Mouse (Mus musculus): ENCODE data around the gene Aven. TPM values are rescaled to one million over a fixed set of nuclear protein-coding genes. Genes with fewer than 3 reads are reported as not detected.

Gene Aven
- polyA plus RNA-seq, 1 experiment from 2014 or later: 4.7 TPM

DNA sequence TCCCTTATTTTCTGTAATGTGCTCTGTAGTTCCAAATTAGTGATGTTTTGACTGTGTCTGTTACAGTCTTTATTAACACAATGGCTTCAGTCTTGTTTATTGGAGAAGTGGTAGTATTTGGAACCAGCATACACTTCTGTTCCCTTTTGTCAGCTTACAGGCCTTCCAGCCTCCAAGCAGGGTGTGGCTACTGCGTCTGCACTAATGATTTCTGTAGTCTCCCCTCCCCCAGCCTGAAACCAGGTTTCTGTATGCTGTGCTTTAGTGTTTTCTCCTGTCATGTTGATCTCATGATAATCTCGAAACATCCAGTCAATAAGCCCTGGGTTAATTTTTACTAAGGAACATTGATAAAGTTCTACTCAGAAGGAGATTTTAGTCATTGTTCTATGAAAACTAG is 100.6 kb downstream of the Aven start:
- Histone ChIP-seq H3K27ac (replicated peaks) (no peak overlapping the region), H3K36me3 (no peaks in the 10 kb centered on the region), H3K4me1 (peaks cover 5% of the 10 kb centered on the region), H3K27me3 (ENCODE audit: low read depth, poor library complexity, severe bottlenecking) (no peaks in the 10 kb centered on the region), H3K4me3 (no peak overlapping the region), H3K9me3 (replicated peaks) (no peaks in the 10 kb centered on the region)
- DNase-seq (ENCODE audit: low spot score): no peak
- WGBS: 85% methylated on average over 2 of the region's 2 CpGs

DNA sequence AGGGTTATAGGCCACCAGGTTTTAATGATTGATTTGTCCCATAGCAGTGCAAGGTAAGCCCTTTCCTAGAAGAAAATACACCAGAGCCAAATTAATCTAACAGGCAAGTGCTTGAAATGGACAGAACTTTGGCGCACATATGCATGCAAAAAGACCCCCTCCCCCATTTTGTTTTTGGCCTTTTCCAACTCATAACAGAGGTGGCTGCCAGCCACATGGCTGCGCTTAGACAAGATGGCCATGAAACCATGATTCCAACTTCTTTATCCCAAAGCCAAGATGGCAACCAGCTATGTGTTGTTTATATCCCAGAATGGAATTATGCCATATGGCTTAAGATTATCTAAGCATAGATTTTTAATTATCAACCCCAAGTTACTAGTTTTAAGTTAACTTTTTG is 101.0 kb downstream of the Aven start:
- Histone ChIP-seq H3K9me3 (replicated peaks) (no peaks in the 10 kb centered on the region), H3K27me3 (ENCODE audit: low read depth, poor library complexity, severe bottlenecking) (no peaks in the 10 kb centered on the region), H3K36me3 (no peaks in the 10 kb centered on the region), H3K4me3 (no peak overlapping the region), H3K27ac (replicated peaks) (no peak overlapping the region), H3K4me1 (peaks cover 5% of the 10 kb centered on the region)
- no peak for DNase-seq (ENCODE audit: low spot score)
- 92% methylated on average over 2 of the region's 2 CpGs for WGBS

DNA sequence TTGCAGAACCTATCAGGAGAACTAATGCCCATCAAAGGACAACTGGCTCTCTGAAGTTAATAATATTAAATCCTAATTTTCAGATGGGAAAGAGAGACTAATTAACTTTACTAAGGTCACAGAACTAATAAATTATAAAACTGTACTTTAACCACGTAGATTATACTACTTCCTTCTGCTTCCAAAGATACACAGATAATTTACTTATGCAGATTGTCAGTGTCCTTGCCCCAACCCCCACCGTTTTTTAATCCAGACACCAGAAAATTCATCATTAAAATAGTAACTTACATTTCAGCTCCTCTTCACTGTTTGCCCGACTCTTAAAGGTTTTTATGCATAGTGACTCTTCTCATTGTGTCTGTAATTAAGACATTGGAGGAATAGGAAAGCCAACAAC is 103.0 kb downstream of the Aven start:
- WGBS: 85% methylated on average over 3 of the region's 3 CpGs
- no peak for DNase-seq (ENCODE audit: low spot score)
- no peaks in the 10 kb centered on the region for H3K27me3 ChIP-seq (ENCODE audit: low read depth, poor library complexity, severe bottlenecking)
- no peak overlapping the region for H3K4me3 ChIP-seq
- H3K4me1 ChIP-seq: peaks cover 10% of the 10 kb centered on the region
- H3K36me3 ChIP-seq: no peaks in the 10 kb centered on the region
- H3K9me3 ChIP-seq (replicated peaks): no peaks in the 10 kb centered on the region
- no peak overlapping the region for H3K27ac ChIP-seq (replicated peaks)

- H3K27me3 ChIP-seq (ENCODE audit: low read depth, poor library complexity, severe bottlenecking): no peaks in the 10 kb centered on the region
- no peak for DNase-seq (ENCODE audit: low spot score)
- H3K36me3 ChIP-seq: no peaks in the 10 kb centered on the region
- H3K4me1 ChIP-seq: peaks cover 8% of the 10 kb centered on the region
- no peaks in the 10 kb centered on the region for H3K9me3 ChIP-seq (replicated peaks)
- no peak overlapping the region for H3K4me3 ChIP-seq
- no peak overlapping the region for H3K27ac ChIP-seq (replicated peaks)
- WGBS: 67% methylated on average over 5 of the region's 5 CpGs
Measured at GRCm38 (mm10) chr2:112596415-112596814, 103.7 kb downstream of the Aven start.

GRCm38 (mm10) chr2:112597064-112597463 is 104.3 kb downstream of the Aven start:
- Histone ChIP-seq H3K9me3 (replicated peaks) (no peaks in the 10 kb centered on the region), H3K4me3 (no peak overlapping the region), H3K27ac (replicated peaks) (no peak overlapping the region), H3K36me3 (no peaks in the 10 kb centered on the region), H3K4me1 (0 out of 2 replicates have a peak, but pooled peaks cover 4% of the 10 kb centered on the region), H3K27me3 (ENCODE audit: low read depth, poor library complexity, severe bottlenecking) (no peaks in the 10 kb centered on the region)
- WGBS: 92% methylated on average over 1 of the region's 1 CpGs
- no peak for DNase-seq (ENCODE audit: low spot score)

DNA sequence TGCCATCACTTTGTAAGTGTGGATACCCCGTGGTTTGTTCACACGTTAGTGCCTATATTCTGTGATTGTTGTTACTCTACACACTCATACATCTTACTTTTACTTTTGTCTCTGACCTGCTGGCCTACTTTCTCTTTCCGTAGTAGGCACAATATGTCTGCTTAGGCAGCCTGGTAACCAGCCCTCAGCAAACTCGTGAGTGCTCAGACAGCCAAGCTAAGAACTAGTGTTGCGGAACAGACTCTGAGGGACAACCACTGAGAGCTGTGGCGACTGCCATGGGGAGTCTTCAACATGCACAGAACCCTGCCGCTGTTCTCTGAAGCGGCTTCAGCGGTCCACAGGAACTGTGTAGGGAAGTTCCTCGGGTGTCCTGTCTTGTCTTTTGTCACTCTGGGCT is 107.5 kb downstream of the Aven start:
- Histone ChIP-seq H3K9me3 (replicated peaks) (no peaks in the 10 kb centered on the region), H3K36me3 (no peaks in the 10 kb centered on the region), H3K27ac (replicated peaks) (no peak overlapping the region), H3K4me3 (no peak overlapping the region), H3K4me1 (peaks cover 7% of the 10 kb centered on the region; the same call in 1 of the 2 replicates), H3K27me3 (ENCODE audit: low read depth, poor library complexity, severe bottlenecking) (no peaks in the 10 kb centered on the region)
- 50% methylated on average over 10 of the region's 10 CpGs for WGBS
- DNase-seq (ENCODE audit: low spot score): no peak

- no peaks in the 10 kb centered on the region for H3K27me3 ChIP-seq (ENCODE audit: low read depth, poor library complexity, severe bottlenecking)
- H3K9me3 ChIP-seq (replicated peaks): no peaks in the 10 kb centered on the region
- H3K27ac ChIP-seq (replicated peaks): no peak overlapping the region
- DNase-seq (ENCODE audit: low spot score): no peak
- H3K4me3 ChIP-seq: no peak overlapping the region
- WGBS: 83% methylated on average over 8 of the region's 8 CpGs
- H3K4me1 ChIP-seq: peaks cover 7% of the 10 kb centered on the region; the same call in 1 of the 2 replicates
- H3K36me3 ChIP-seq: no peaks in the 10 kb centered on the region
Measured at GRCm38 (mm10) chr2:112602487-112602886, 109.7 kb downstream of the Aven start.

GRCm38 (mm10) chr2:112606536-112606935 is 113.8 kb downstream of the Aven start:
- H3K27me3 ChIP-seq (ENCODE audit: low read depth, poor library complexity, severe bottlenecking): no peaks in the 10 kb centered on the region
- no peak overlapping the region for H3K4me3 ChIP-seq
- no peak for DNase-seq (ENCODE audit: low spot score)
- no peak overlapping the region for H3K27ac ChIP-seq (replicated peaks)
- H3K9me3 ChIP-seq (replicated peaks): no peaks in the 10 kb centered on the region
- peaks cover 3% of the 10 kb centered on the region; the same call in 1 of the 2 replicates for H3K4me1 ChIP-seq
- 89% methylated on average over 3 of the region's 3 CpGs for WGBS
- no peaks in the 10 kb centered on the region for H3K36me3 ChIP-seq

- Histone ChIP-seq H3K27ac (replicated peaks) (no peak overlapping the region), H3K4me1 (peaks cover 7% of the 10 kb centered on the region), H3K4me3 (no peak overlapping the region), H3K36me3 (no peaks in the 10 kb centered on the region), H3K9me3 (replicated peaks) (no peaks in the 10 kb centered on the region), H3K27me3 (ENCODE audit: low read depth, poor library complexity, severe bottlenecking) (no peaks in the 10 kb centered on the region)
- DNase-seq (ENCODE audit: low spot score): no peak
- WGBS: 83% methylated on average over 3 of the region's 3 CpGs
Measured at GRCm38 (mm10) chr2:112612628-112613027, 119.9 kb downstream of the Aven start.

- 89% methylated on average over 7 of the region's 7 CpGs for WGBS
- Histone ChIP-seq H3K27ac (replicated peaks) (no peak overlapping the region), H3K27me3 (ENCODE audit: low read depth, poor library complexity, severe bottlenecking) (no peaks in the 10 kb centered on the region), H3K4me1 (peaks cover 14% of the 10 kb centered on the region), H3K4me3 (no peak overlapping the region), H3K36me3 (no peaks in the 10 kb centered on the region), H3K9me3 (replicated peaks) (no peaks in the 10 kb centered on the region)
- no peak for DNase-seq (ENCODE audit: low spot score)
Measured at GRCm38 (mm10) chr2:112614375-112614774, 121.6 kb downstream of the Aven start.

DNA sequence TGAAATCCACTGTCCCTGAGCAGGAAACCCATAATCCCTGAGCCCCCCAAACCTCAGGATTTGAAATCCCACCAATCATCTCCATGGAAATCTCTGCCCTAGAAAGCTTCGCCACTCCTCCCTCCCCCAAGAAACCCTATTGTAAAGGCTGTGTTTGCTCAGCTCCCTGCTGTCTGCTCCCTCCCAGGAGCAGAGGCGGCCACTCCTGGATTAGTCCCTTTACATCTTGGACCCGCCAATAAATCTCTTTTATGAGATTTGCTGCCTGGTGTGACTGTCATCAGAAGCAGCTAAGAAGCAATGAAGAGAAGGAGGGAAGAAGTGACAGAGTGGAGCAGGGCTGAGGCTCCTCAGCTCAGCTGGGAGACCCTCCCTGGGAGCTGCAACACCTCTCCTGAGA is 124.4 kb downstream of the Aven start:
- H3K27ac ChIP-seq (replicated peaks): peak overlapping the region; percentile 59
- no peak overlapping the region for H3K4me3 ChIP-seq
- H3K36me3 ChIP-seq: no peaks in the 10 kb centered on the region
- peak; percentile 32 for DNase-seq (ENCODE audit: low spot score)
- H3K27me3 ChIP-seq (ENCODE audit: low read depth, poor library complexity, severe bottlenecking): no peaks in the 10 kb centered on the region
- H3K4me1 ChIP-seq: peaks cover 14% of the 10 kb centered on the region
- 10% methylated on average over 3 of the region's 3 CpGs for WGBS
- no peaks in the 10 kb centered on the region for H3K9me3 ChIP-seq (replicated peaks)

- no peaks in the 10 kb centered on the region for H3K27me3 ChIP-seq (ENCODE audit: low read depth, poor library complexity, severe bottlenecking)
- no peaks in the 10 kb centered on the region for H3K9me3 ChIP-seq (replicated peaks)
- DNase-seq (ENCODE audit: low spot score): no peak
- WGBS: 94% methylated on average over 3 of the region's 3 CpGs
- no peak overlapping the region for H3K4me3 ChIP-seq
- no peaks in the 10 kb centered on the region for H3K36me3 ChIP-seq
- H3K27ac ChIP-seq (replicated peaks): no peak overlapping the region
- H3K4me1 ChIP-seq: no peaks in the 10 kb centered on the region
Measured at GRCm38 (mm10) chr2:112625156-112625555, 132.4 kb downstream of the Aven start.

GRCm38 (mm10) chr2:112630669-112631068 is 137.9 kb downstream of the Aven start:
- Histone ChIP-seq H3K36me3 (peaks cover 13% of the 10 kb centered on the region; the same call in 1 of the 2 replicates), H3K4me3 (no peak overlapping the region), H3K27me3 (ENCODE audit: low read depth, poor library complexity, severe bottlenecking) (no peaks in the 10 kb centered on the region), H3K4me1 (no peaks in the 10 kb centered on the region), H3K9me3 (replicated peaks) (no peaks in the 10 kb centered on the region), H3K27ac (replicated peaks) (no peak overlapping the region)
- 79% methylated on average over 11 of the region's 11 CpGs for WGBS
- DNase-seq (ENCODE audit: low spot score): no peak

DNA sequence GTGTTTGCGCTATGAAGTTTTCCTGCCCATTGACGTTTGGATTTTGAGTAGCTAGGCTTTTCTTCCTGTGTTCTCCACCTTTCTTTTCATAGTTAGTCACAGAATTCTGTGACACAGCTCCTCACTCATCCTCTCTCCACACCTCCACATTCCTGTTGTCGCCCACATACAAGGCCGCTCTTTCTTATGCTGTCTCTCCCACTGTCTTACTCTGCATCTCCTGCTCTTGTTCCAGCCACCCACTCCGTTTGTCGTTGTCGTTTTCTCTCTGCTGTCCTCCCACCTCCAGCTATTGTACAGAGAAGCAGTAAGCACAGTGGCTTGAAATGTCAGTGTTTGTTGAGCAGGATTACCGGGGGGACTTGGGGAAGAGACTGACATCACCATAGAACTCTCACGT is 139.8 kb downstream of the Aven start:
- H3K4me1 ChIP-seq: no peaks in the 10 kb centered on the region
- no peaks in the 10 kb centered on the region for H3K9me3 ChIP-seq (replicated peaks)
- H3K27ac ChIP-seq (replicated peaks): no peak overlapping the region
- H3K36me3 ChIP-seq: peaks cover 13% of the 10 kb centered on the region; the same call in 1 of the 2 replicates
- H3K4me3 ChIP-seq: no peak overlapping the region
- 91% methylated on average over 9 of the region's 9 CpGs for WGBS
- no peaks in the 10 kb centered on the region for H3K27me3 ChIP-seq (ENCODE audit: low read depth, poor library complexity, severe bottlenecking)
- DNase-seq (ENCODE audit: low spot score): no peak
